Mouse (Mus musculus): ENCODE measurements around the gene Eps8l1. TPM values are rescaled to one million over a fixed set of nuclear protein-coding genes. Genes with fewer than 3 reads are reported as not detected.
A peak's percentile ranks its signal among the peaks of the same experiment; 100 is the strongest.

Eps8l1 gene
- polyA plus RNA-seq, 1 experiment from 2014 or later, result 2.8 TPM

GRCm38 (mm10) chr7:4470275-4471178 lies 10.1 kb downstream of the Eps8l1 start:
- Histone ChIP-seq H3K27ac (ENCODE audit: low read depth, low read length) (no peak overlapping the region), H3K27me3 (ENCODE audit: control insufficient read depth, insufficient read depth, low read length) (peaks cover 37% of the 10 kb centered on the region), H3K9ac (ENCODE audit: low read depth, low read length) (peak overlapping the region; percentile 40), H3K36me3 (ENCODE audit: control insufficient read depth, insufficient read depth, low read length) (no peaks in the 10 kb centered on the region), H3K4me2 (peak overlapping the region; percentile 77), H3K4me3 (ENCODE audit: low read depth, low read length) (peak overlapping the region; percentile 43), H3K9me3 (replicated peaks; ENCODE audit: control insufficient read depth, low read length) (no peaks in the 10 kb centered on the region), H3K4me1 (ENCODE audit: control insufficient read depth, insufficient read depth, low read length) (no peaks in the 10 kb centered on the region)
- peak; percentile 31; the same call in 1 of the 2 replicates for ATAC-seq (replicated peaks; ENCODE audit: insufficient number of reproducible peaks, low FRiP score, low TSS enrichment)
- WGBS (ENCODE audit: insufficient replicate concordance), result 4% methylated on average over 35 of the region's 35 CpGs

GRCm38 (mm10) chr7:4471179-4471555 lies 10.7 kb downstream of the Eps8l1 start:
- H3K27me3 ChIP-seq (ENCODE audit: control insufficient read depth, insufficient read depth, low read length), result peaks cover 37% of the 10 kb centered on the region
- H3K27ac ChIP-seq (ENCODE audit: low read depth, low read length), result no peak overlapping the region
- H3K4me2 ChIP-seq, result peak overlapping the region; percentile 77
- peak overlapping the region; percentile 43 for H3K4me3 ChIP-seq (ENCODE audit: low read depth, low read length)
- WGBS (ENCODE audit: insufficient replicate concordance), result 2% methylated on average over 24 of the region's 24 CpGs
- H3K9me3 ChIP-seq (replicated peaks; ENCODE audit: control insufficient read depth, low read length), result no peaks in the 10 kb centered on the region
- no peaks in the 10 kb centered on the region for H3K4me1 ChIP-seq (ENCODE audit: control insufficient read depth, insufficient read depth, low read length)
- peak; percentile 79 for ATAC-seq (replicated peaks; ENCODE audit: insufficient number of reproducible peaks, low FRiP score, low TSS enrichment)
- H3K36me3 ChIP-seq (ENCODE audit: control insufficient read depth, insufficient read depth, low read length), result no peaks in the 10 kb centered on the region
- peak overlapping the region; percentile 40 for H3K9ac ChIP-seq (ENCODE audit: low read depth, low read length)

GRCm38 (mm10) chr7:4473940-4474339 lies 13.5 kb downstream of the Eps8l1 start:
- 13% methylated on average over 19 of the region's 19 CpGs for WGBS (ENCODE audit: insufficient replicate concordance)
- Histone ChIP-seq H3K36me3 (ENCODE audit: control insufficient read depth, insufficient read depth, low read length) (no peaks in the 10 kb centered on the region), H3K9me3 (replicated peaks; ENCODE audit: control insufficient read depth, low read length) (no peaks in the 10 kb centered on the region), H3K4me1 (ENCODE audit: control insufficient read depth, insufficient read depth, low read length) (peaks cover 7% of the 10 kb centered on the region), H3K27ac (ENCODE audit: low read depth, low read length) (no peak overlapping the region), H3K4me3 (ENCODE audit: low read depth, low read length) (peak overlapping the region; percentile 28), H3K9ac (ENCODE audit: low read depth, low read length) (no peak overlapping the region), H3K4me2 (peak overlapping the region; percentile 52), H3K27me3 (ENCODE audit: control insufficient read depth, insufficient read depth, low read length) (peaks cover 37% of the 10 kb centered on the region)
- ATAC-seq (replicated peaks; ENCODE audit: insufficient number of reproducible peaks, low FRiP score, low TSS enrichment), result no peak

- peaks cover 19% of the 10 kb centered on the region for H3K36me3 ChIP-seq (ENCODE audit: control insufficient read depth, insufficient read depth, low read length)
- peak overlapping the region; percentile 72 for H3K9ac ChIP-seq (ENCODE audit: low read depth, low read length)
- H3K4me3 ChIP-seq (ENCODE audit: low read depth, low read length), result peak overlapping the region; percentile 52
- under 1% methylated on average over 39 of the region's 39 CpGs for WGBS (ENCODE audit: insufficient replicate concordance)
- no peaks in the 10 kb centered on the region for H3K9me3 ChIP-seq (replicated peaks; ENCODE audit: control insufficient read depth, low read length)
- ATAC-seq (replicated peaks; ENCODE audit: insufficient number of reproducible peaks, low FRiP score, low TSS enrichment), result peak; percentile 92
- peak overlapping the region; percentile 88 for H3K27ac ChIP-seq (ENCODE audit: low read depth, low read length)
- H3K4me1 ChIP-seq (ENCODE audit: control insufficient read depth, insufficient read depth, low read length), result peaks cover 13% of the 10 kb centered on the region
- peak overlapping the region; percentile 65 for H3K4me2 ChIP-seq
- peaks cover 12% of the 10 kb centered on the region for H3K27me3 ChIP-seq (ENCODE audit: control insufficient read depth, insufficient read depth, low read length)
These were observed 17.7 kb downstream of the Eps8l1 start for GRCm38 (mm10) chr7:4478021-4478795.

- peak overlapping the region; percentile 65 for H3K4me2 ChIP-seq
- peak overlapping the region; percentile 88 for H3K27ac ChIP-seq (ENCODE audit: low read depth, low read length)
- peaks cover 7% of the 10 kb centered on the region; the same call in 1 of the 2 replicates for H3K27me3 ChIP-seq (ENCODE audit: control insufficient read depth, insufficient read depth, low read length)
- H3K4me3 ChIP-seq (ENCODE audit: low read depth, low read length), result peak overlapping the region; percentile 52
- peaks cover 13% of the 10 kb centered on the region for H3K4me1 ChIP-seq (ENCODE audit: control insufficient read depth, insufficient read depth, low read length)
- H3K36me3 ChIP-seq (ENCODE audit: control insufficient read depth, insufficient read depth, low read length), result peaks cover 26% of the 10 kb centered on the region
- 4% methylated on average over 16 of the region's 16 CpGs for WGBS (ENCODE audit: insufficient replicate concordance)
- no peaks in the 10 kb centered on the region for H3K9me3 ChIP-seq (replicated peaks; ENCODE audit: control insufficient read depth, low read length)
- ATAC-seq (replicated peaks; ENCODE audit: insufficient number of reproducible peaks, low FRiP score, low TSS enrichment), result no peak
- peak overlapping the region; percentile 72 for H3K9ac ChIP-seq (ENCODE audit: low read depth, low read length)
These were observed 18.4 kb downstream of the Eps8l1 start for GRCm38 (mm10) chr7:4478796-4479291.

GRCm38 (mm10) chr7:4479674-4480073 lies 19.2 kb downstream of the Eps8l1 start:
- 0 out of 2 replicates have a peak, but pooled peaks cover 1% of the 10 kb centered on the region for H3K27me3 ChIP-seq (ENCODE audit: control insufficient read depth, insufficient read depth, low read length)
- no peak overlapping the region for H3K4me3 ChIP-seq (ENCODE audit: low read depth, low read length)
- H3K9me3 ChIP-seq (replicated peaks; ENCODE audit: control insufficient read depth, low read length), result no peaks in the 10 kb centered on the region
- no peak overlapping the region for H3K9ac ChIP-seq (ENCODE audit: low read depth, low read length)
- H3K27ac ChIP-seq (ENCODE audit: low read depth, low read length), result no peak overlapping the region
- peaks cover 27% of the 10 kb centered on the region for H3K36me3 ChIP-seq (ENCODE audit: control insufficient read depth, insufficient read depth, low read length)
- no peak overlapping the region for H3K4me2 ChIP-seq
- peaks cover 13% of the 10 kb centered on the region for H3K4me1 ChIP-seq (ENCODE audit: control insufficient read depth, insufficient read depth, low read length)
- WGBS (ENCODE audit: insufficient replicate concordance), result 26% methylated on average over 6 of the region's 6 CpGs
- no peak for ATAC-seq (replicated peaks; ENCODE audit: insufficient number of reproducible peaks, low FRiP score, low TSS enrichment)

GRCm38 (mm10) chr7:4482281-4482680 lies 21.8 kb downstream of the Eps8l1 start:
- H3K27ac ChIP-seq (ENCODE audit: low read depth, low read length), result no peak overlapping the region
- ATAC-seq (replicated peaks; ENCODE audit: insufficient number of reproducible peaks, low FRiP score, low TSS enrichment), result no peak
- H3K4me1 ChIP-seq (ENCODE audit: control insufficient read depth, insufficient read depth, low read length), result peaks cover 13% of the 10 kb centered on the region
- H3K9ac ChIP-seq (ENCODE audit: low read depth, low read length), result no peak overlapping the region
- no peak overlapping the region for H3K4me2 ChIP-seq
- no peak overlapping the region for H3K4me3 ChIP-seq (ENCODE audit: low read depth, low read length)
- 90% methylated on average over 12 of the region's 12 CpGs for WGBS (ENCODE audit: insufficient replicate concordance)
- H3K27me3 ChIP-seq (ENCODE audit: control insufficient read depth, insufficient read depth, low read length), result no peaks in the 10 kb centered on the region
- H3K36me3 ChIP-seq (ENCODE audit: control insufficient read depth, insufficient read depth, low read length), result peaks cover 31% of the 10 kb centered on the region
- no peaks in the 10 kb centered on the region for H3K9me3 ChIP-seq (replicated peaks; ENCODE audit: control insufficient read depth, low read length)

- WGBS (ENCODE audit: insufficient replicate concordance), result 65% methylated on average over 6 of the region's 6 CpGs
- 0 out of 2 replicates have a peak, but pooled peaks have one; percentile 46 for ATAC-seq (replicated peaks; ENCODE audit: insufficient number of reproducible peaks, low FRiP score, low TSS enrichment)
- Histone ChIP-seq H3K4me3 (ENCODE audit: low read depth, low read length) (no peak overlapping the region), H3K36me3 (ENCODE audit: control insufficient read depth, insufficient read depth, low read length) (peaks cover 13% of the 10 kb centered on the region), H3K9me3 (replicated peaks; ENCODE audit: control insufficient read depth, low read length) (no peaks in the 10 kb centered on the region), H3K27ac (ENCODE audit: low read depth, low read length) (peak overlapping the region; percentile 65), H3K4me1 (ENCODE audit: control insufficient read depth, insufficient read depth, low read length) (peaks cover 9% of the 10 kb centered on the region; the same call in 1 of the 2 replicates), H3K4me2 (no peak overlapping the region), H3K9ac (ENCODE audit: low read depth, low read length) (no peak overlapping the region), H3K27me3 (ENCODE audit: control insufficient read depth, insufficient read depth, low read length) (no peaks in the 10 kb centered on the region)
These were observed 30.8 kb downstream of the Eps8l1 start for GRCm38 (mm10) chr7:4491308-4491707.
